Mouse (Mus musculus) midbrain, embryonic 14.5 days (tissue): ENCODE measurements around the gene Acta2. TPM values are rescaled to one million over a fixed set of nuclear protein-coding genes. Genes with fewer than 3 reads are reported as not detected.

ENCODE experiments used
- ATAC-seq: fragments of 200-750 bp; cut with Nextera tagmentation; 2 replicates; pipeline ENCODE4 v1.8.0; 2017; ENCODE audit warnings: moderate number of reproducible peaks, moderate library complexity; ENCODE audit not compliant: low FRiP score, low TSS enrichment
- DNase-seq: peaks from one replicate; pipeline ENCODE4 v3.0.0-alpha.2; 2015
- H3K27ac ChIP-seq: fragments of 300-500 bp; sonication (generic); replicated peaks from 2 replicates; pipeline ENCODE4 v1.5.1; 2014; ENCODE audit warnings: mild to moderate bottlenecking, low read depth, low read length, moderate library complexity
- H3K27me3 ChIP-seq: fragments of 300-500 bp; sonication (generic); 2 replicates; pipeline ENCODE4 v1.6.1; 2014; ENCODE audit warnings: low read length, control low read depth, mixed read lengths; ENCODE audit not compliant: control insufficient read depth, insufficient read depth
- H3K36me3 ChIP-seq: fragments of 300-500 bp; sonication (generic); 2 replicates; pipeline ENCODE4 v1.6.1; 2014; ENCODE audit warnings: low read length, control low read depth; ENCODE audit not compliant: control insufficient read depth, insufficient read depth
- H3K4me1 ChIP-seq: fragments of 300-500 bp; sonication (generic); 2 replicates; pipeline ENCODE4 v1.6.1; 2014; ENCODE audit warnings: mild to moderate bottlenecking, antibody characterized with exemption, low read length, control low read depth; ENCODE audit not compliant: control insufficient read depth, insufficient read depth
- H3K4me2 ChIP-seq: fragments of 300-500 bp; sonication (generic); 2 replicates; pipeline ENCODE4 v1.6.1; 2014; ENCODE audit warnings: mild to moderate bottlenecking, low read length, moderate library complexity
- H3K4me3 ChIP-seq: fragments of 300-500 bp; sonication (generic); replicated peaks from 2 replicates; pipeline ENCODE4 v1.5.1; 2014; ENCODE audit warnings: low read depth, low read length
- H3K9ac ChIP-seq: fragments of 300-500 bp; sonication (generic); replicated peaks from 2 replicates; pipeline ENCODE4 v1.6.1; 2014; ENCODE audit warnings: mild to moderate bottlenecking, low read length, moderate library complexity
- H3K9me3 ChIP-seq: fragments of 300-500 bp; sonication (generic); 2 replicates; pipeline ENCODE4 v1.6.1; 2016; ENCODE audit warnings: low read length, control low read depth, mixed read lengths; ENCODE audit not compliant: control insufficient read depth
- WGBS: fragments of 180-500 bp; shearing (Covaris S2); extraction: QIAGEN DNeasy Blood & Tissue Kit; methylation state at CpG from one replicate; pipeline ENCODE4 v1.1.7; 2014; 5-methylcytosine and 5-hydroxymethylcytosine counted together
- polyA plus RNA-seq: library from polyadenylated mRNA; unstranded; fragments of >200 nt; fragmentation: Nextera tagmentation; extraction: Ambion mirVana; gene quantifications from 2 replicates; pipeline ENCODE4 v1.2.1, GENCODE M21; 2014

Gene Acta2
- polyA plus RNA-seq, 1 experiment from 2014 or later = 11.3 TPM

GRCm38 (mm10) chr19:34256936-34257335 lies 1.5 kb upstream of the Acta2 start:
- H3K4me3 ChIP-seq = no peak overlapping the region
- no peaks in the 10 kb centered on the region for H3K9me3 ChIP-seq
- no peaks in the 10 kb centered on the region for H3K4me1 ChIP-seq
- no peak overlapping the region for H3K27ac ChIP-seq
- H3K27me3 ChIP-seq = no peaks in the 10 kb centered on the region
- no peak overlapping the region for H3K9ac ChIP-seq
- ATAC-seq = no peak
- no peaks in the 10 kb centered on the region for H3K36me3 ChIP-seq
- WGBS = 98% methylated on average over 2 of the region's 2 CpGs
- H3K4me2 ChIP-seq = no peak overlapping the region
- no peak for DNase-seq

- Histone ChIP-seq H3K9me3 (no peaks in the 10 kb centered on the region), H3K9ac (no peak overlapping the region), H3K4me3 (no peak overlapping the region), H3K4me2 (no peak overlapping the region), H3K36me3 (no peaks in the 10 kb centered on the region), H3K4me1 (no peaks in the 10 kb centered on the region), H3K27ac (no peak overlapping the region), H3K27me3 (no peaks in the 10 kb centered on the region)
- DNase-seq (no peak), ATAC-seq (no peak)
- 83% methylated on average over 5 of the region's 5 CpGs for WGBS
Measured at GRCm38 (mm10) chr19:34256149-34256548, 759 bp upstream of the Acta2 start.

- Histone ChIP-seq H3K27me3 (no peaks in the 10 kb centered on the region), H3K4me1 (no peaks in the 10 kb centered on the region), H3K36me3 (no peaks in the 10 kb centered on the region), H3K9me3 (no peaks in the 10 kb centered on the region), H3K4me2 (no peak overlapping the region), H3K9ac (no peak overlapping the region), H3K4me3 (no peak overlapping the region), H3K27ac (no peak overlapping the region)
- 61% methylated on average over 14 of the region's 14 CpGs for WGBS
- ATAC-seq (no peak), DNase-seq (no peak)
Measured at GRCm38 (mm10) chr19:34254101-34254879, 1.1 kb downstream of the Acta2 start.

GRCm38 (mm10) chr19:34252450-34252849 lies 2.9 kb downstream of the Acta2 start:
- Histone ChIP-seq H3K27ac (no peak overlapping the region), H3K4me2 (no peak overlapping the region), H3K36me3 (no peaks in the 10 kb centered on the region), H3K27me3 (no peaks in the 10 kb centered on the region), H3K9me3 (no peaks in the 10 kb centered on the region), H3K9ac (no peak overlapping the region), H3K4me3 (no peak overlapping the region), H3K4me1 (no peaks in the 10 kb centered on the region)
- 82% methylated on average over 9 of the region's 9 CpGs for WGBS
- no peak for ATAC-seq
- no peak for DNase-seq

GRCm38 (mm10) chr19:34251900-34252299 lies 3.5 kb downstream of the Acta2 start:
- no peak overlapping the region for H3K9ac ChIP-seq
- no peak for ATAC-seq
- WGBS = 88% methylated on average over 2 of the region's 2 CpGs

GRCm38 (mm10) chr19:34250621-34251020 lies 4.8 kb downstream of the Acta2 start:
- no peaks in the 10 kb centered on the region for H3K9me3 ChIP-seq
- no peak overlapping the region for H3K9ac ChIP-seq
- H3K4me3 ChIP-seq = no peak overlapping the region
- no peaks in the 10 kb centered on the region for H3K4me1 ChIP-seq
- ATAC-seq (no peak), DNase-seq (no peak)
- H3K4me2 ChIP-seq = no peak overlapping the region
- no peak overlapping the region for H3K27ac ChIP-seq
- H3K27me3 ChIP-seq = no peaks in the 10 kb centered on the region
- H3K36me3 ChIP-seq = no peaks in the 10 kb centered on the region
- 91% methylated on average over 4 of the region's 4 CpGs for WGBS

More at GRCm38 (mm10) chr19:34251900-34252299, 3.5 kb downstream of the Acta2 start:
- Histone ChIP-seq H3K4me3 (no peak overlapping the region), H3K27ac (no peak overlapping the region), H3K36me3 (no peaks in the 10 kb centered on the region), H3K4me2 (no peak overlapping the region), H3K9me3 (no peaks in the 10 kb centered on the region), H3K4me1 (no peaks in the 10 kb centered on the region), H3K27me3 (no peaks in the 10 kb centered on the region)
- no peak for DNase-seq

GRCm38 (mm10) chr19:34248558-34248957 lies 6.8 kb downstream of the Acta2 start:
- Histone ChIP-seq H3K4me1 (no peaks in the 10 kb centered on the region), H3K9ac (no peak overlapping the region), H3K27me3 (no peaks in the 10 kb centered on the region), H3K4me3 (no peak overlapping the region), H3K4me2 (no peak overlapping the region), H3K27ac (no peak overlapping the region), H3K36me3 (no peaks in the 10 kb centered on the region), H3K9me3 (no peaks in the 10 kb centered on the region)
- WGBS = 80% methylated on average over 5 of the region's 5 CpGs
- no peak for ATAC-seq
- DNase-seq = no peak

- H3K4me3 ChIP-seq = no peak overlapping the region
- H3K27me3 ChIP-seq = no peaks in the 10 kb centered on the region
- ATAC-seq (0 out of 2 replicates have a peak, but pooled peaks have one; percentile 9), DNase-seq (peak; percentile 95)
- H3K36me3 ChIP-seq = no peaks in the 10 kb centered on the region
- no peak overlapping the region for H3K27ac ChIP-seq
- H3K4me2 ChIP-seq = no peak overlapping the region
- H3K9ac ChIP-seq = no peak overlapping the region
- no peaks in the 10 kb centered on the region for H3K4me1 ChIP-seq
- 18% methylated on average over 6 of the region's 6 CpGs for WGBS
- H3K9me3 ChIP-seq = no peaks in the 10 kb centered on the region
Measured at GRCm38 (mm10) chr19:34244056-34244455, 11.3 kb downstream of the Acta2 start.

GRCm38 (mm10) chr19:34242925-34243324 lies 12.5 kb downstream of the Acta2 start:
- Histone ChIP-seq H3K27me3 (no peaks in the 10 kb centered on the region), H3K27ac (no peak overlapping the region), H3K4me1 (no peaks in the 10 kb centered on the region), H3K9ac (no peak overlapping the region), H3K4me3 (no peak overlapping the region), H3K4me2 (no peak overlapping the region), H3K36me3 (no peaks in the 10 kb centered on the region), H3K9me3 (no peaks in the 10 kb centered on the region)
- DNase-seq = no peak
- ATAC-seq = no peak
